Mouse (Mus musculus): ENCODE measurements around the gene 1700016K19Rik. TPM values are rescaled to one million over a fixed set of nuclear protein-coding genes. Genes with fewer than 3 reads are reported as not detected.

The 1700016K19Rik gene
- 1.5 and 1.9 TPM in 2 replicates for polyA plus RNA-seq (2015; fragmentation: Nextera tagmentation; extraction: Ambion mirVana)

GRCm38 (mm10) chr11:75999440-76000155, at the start of gene 1700016K19Rik:
TSS of gene 1700016K19Rik (plus strand) at chr11:75999912.
- H3K27ac ChIP-seq: no peak within 1 kb of the TSS
- H3K4me1 ChIP-seq: peaks cover 9% of the 10 kb centered on the region
- H3K4me3 ChIP-seq: peak within 1 kb of the TSS; percentile 55
- peak within 1 kb of the TSS; percentile 90 for H3K4me2 ChIP-seq
- WGBS: 13% methylated on average over 35 of the region's 36 CpGs
- no peaks in the 10 kb centered on the region for H3K9me3 ChIP-seq (replicated peaks)
- H3K36me3 ChIP-seq (ENCODE audit: poor library complexity, severe bottlenecking): no peaks in the 10 kb centered on the region
- peak within 1 kb of the TSS; percentile 59 for H3K9ac ChIP-seq
- ATAC-seq: peak; percentile 82
- peaks cover 14% of the 10 kb centered on the region for H3K27me3 ChIP-seq

GRCm38 (mm10) chr11:75950459-75950858, 49.3 kb upstream of the 1700016K19Rik start:
- no peak overlapping the region for H3K9ac ChIP-seq
- H3K9me3 ChIP-seq (replicated peaks): no peaks in the 10 kb centered on the region
- H3K4me3 ChIP-seq: no peak overlapping the region
- 89% methylated on average over 3 of the region's 3 CpGs for WGBS
- H3K4me2 ChIP-seq: no peak overlapping the region
- H3K27ac ChIP-seq: no peak overlapping the region
- no peak for ATAC-seq
- H3K27me3 ChIP-seq: no peaks in the 10 kb centered on the region
- H3K4me1 ChIP-seq: peaks cover 20% of the 10 kb centered on the region
- no peaks in the 10 kb centered on the region for H3K36me3 ChIP-seq (ENCODE audit: poor library complexity, severe bottlenecking)

GRCm38 (mm10) chr11:75951895-75952294, 47.8 kb upstream of the 1700016K19Rik start:
- WGBS: 83% methylated on average over 5 of the region's 5 CpGs

GRCm38 (mm10) chr11:75954896-75955295, 44.8 kb upstream of the 1700016K19Rik start:
- Histone ChIP-seq H3K27ac (no peak overlapping the region), H3K9me3 (replicated peaks) (no peaks in the 10 kb centered on the region), H3K9ac (no peak overlapping the region), H3K4me2 (no peak overlapping the region), H3K4me1 (no peaks in the 10 kb centered on the region), H3K36me3 (ENCODE audit: poor library complexity, severe bottlenecking) (no peaks in the 10 kb centered on the region), H3K4me3 (no peak overlapping the region), H3K27me3 (no peaks in the 10 kb centered on the region)
- ATAC-seq: no peak
- 91% methylated on average over 9 of the region's 9 CpGs for WGBS

More at GRCm38 (mm10) chr11:75951895-75952294, 47.8 kb upstream of the 1700016K19Rik start:
- Histone ChIP-seq H3K9ac (no peak overlapping the region), H3K27me3 (no peaks in the 10 kb centered on the region), H3K4me2 (no peak overlapping the region), H3K4me3 (no peak overlapping the region), H3K4me1 (peaks cover 7% of the 10 kb centered on the region; the same call in 1 of the 2 replicates), H3K36me3 (ENCODE audit: poor library complexity, severe bottlenecking) (no peaks in the 10 kb centered on the region), H3K9me3 (replicated peaks) (no peaks in the 10 kb centered on the region), H3K27ac (no peak overlapping the region)
- ATAC-seq: no peak

GRCm38 (mm10) chr11:75956651-75957050, 43.1 kb upstream of the 1700016K19Rik start:
- Histone ChIP-seq H3K27ac (no peak overlapping the region), H3K36me3 (ENCODE audit: poor library complexity, severe bottlenecking) (no peaks in the 10 kb centered on the region), H3K9ac (no peak overlapping the region), H3K4me2 (no peak overlapping the region), H3K27me3 (no peaks in the 10 kb centered on the region), H3K4me3 (no peak overlapping the region), H3K4me1 (no peaks in the 10 kb centered on the region), H3K9me3 (replicated peaks) (no peaks in the 10 kb centered on the region)
- WGBS: 85% methylated on average over 8 of the region's 8 CpGs
- no peak for ATAC-seq

- WGBS: 93% methylated on average over 17 of the region's 17 CpGs
- no peak overlapping the region for H3K4me2 ChIP-seq
- H3K27me3 ChIP-seq: no peaks in the 10 kb centered on the region
- H3K27ac ChIP-seq: no peak overlapping the region
- no peaks in the 10 kb centered on the region for H3K36me3 ChIP-seq (ENCODE audit: poor library complexity, severe bottlenecking)
- H3K4me3 ChIP-seq: no peak overlapping the region
- H3K9me3 ChIP-seq (replicated peaks): no peaks in the 10 kb centered on the region
- 0 out of 2 replicates have a peak, but pooled peaks cover 2% of the 10 kb centered on the region for H3K4me1 ChIP-seq
- H3K9ac ChIP-seq: no peak overlapping the region
- no peak for ATAC-seq
These were observed 42.4 kb upstream of the 1700016K19Rik start for GRCm38 (mm10) chr11:75957124-75957832.

- Histone ChIP-seq H3K4me3 (no peak overlapping the region), H3K27me3 (peaks cover 7% of the 10 kb centered on the region), H3K27ac (no peak overlapping the region), H3K4me1 (peaks cover 43% of the 10 kb centered on the region), H3K36me3 (ENCODE audit: poor library complexity, severe bottlenecking) (no peaks in the 10 kb centered on the region), H3K9ac (no peak overlapping the region), H3K9me3 (replicated peaks) (no peaks in the 10 kb centered on the region), H3K4me2 (no peak overlapping the region)
- 90% methylated on average over 7 of the region's 7 CpGs for WGBS
- ATAC-seq: no peak
These were observed 37.9 kb upstream of the 1700016K19Rik start for GRCm38 (mm10) chr11:75961782-75962181.

GRCm38 (mm10) chr11:75963730-75964475, 35.8 kb upstream of the 1700016K19Rik start:
- Histone ChIP-seq H3K9ac (no peak overlapping the region; the same call in 1 of the 2 replicates), H3K4me3 (no peak overlapping the region), H3K27ac (peak overlapping the region; percentile 57), H3K36me3 (ENCODE audit: poor library complexity, severe bottlenecking) (no peaks in the 10 kb centered on the region), H3K4me2 (peak overlapping the region; percentile 23), H3K9me3 (replicated peaks) (no peaks in the 10 kb centered on the region), H3K4me1 (peaks cover 50% of the 10 kb centered on the region), H3K27me3 (peaks cover 10% of the 10 kb centered on the region)
- WGBS: 10% methylated on average over 11 of the region's 11 CpGs
- peak; percentile 44; the same call in 1 of the 2 replicates for ATAC-seq

GRCm38 (mm10) chr11:75964476-75964730, 35.3 kb upstream of the 1700016K19Rik start:
- H3K36me3 ChIP-seq (ENCODE audit: poor library complexity, severe bottlenecking): no peaks in the 10 kb centered on the region
- no peak for ATAC-seq
- peak overlapping the region; percentile 23; the same call in 1 of the 2 replicates for H3K4me2 ChIP-seq
- WGBS: 12% methylated on average over 4 of the region's 4 CpGs
- H3K4me1 ChIP-seq: peaks cover 50% of the 10 kb centered on the region
- H3K27ac ChIP-seq: peak overlapping the region; percentile 49
- no peak overlapping the region for H3K4me3 ChIP-seq
- H3K27me3 ChIP-seq: peaks cover 10% of the 10 kb centered on the region
- no peak overlapping the region for H3K9ac ChIP-seq
- no peaks in the 10 kb centered on the region for H3K9me3 ChIP-seq (replicated peaks)

GRCm38 (mm10) chr11:75965674-75966400, 33.9 kb upstream of the 1700016K19Rik start:
- Histone ChIP-seq H3K4me1 (peaks cover 50% of the 10 kb centered on the region), H3K4me2 (peak overlapping the region; percentile 97), H3K27me3 (peaks cover 10% of the 10 kb centered on the region), H3K27ac (no peak overlapping the region), H3K9ac (peak overlapping the region; percentile 67), H3K36me3 (ENCODE audit: poor library complexity, severe bottlenecking) (no peaks in the 10 kb centered on the region), H3K9me3 (replicated peaks) (no peaks in the 10 kb centered on the region), H3K4me3 (peak overlapping the region; percentile 61)
- ATAC-seq: no peak
- WGBS: 5% methylated on average over 28 of the region's 28 CpGs

- Histone ChIP-seq H3K36me3 (ENCODE audit: poor library complexity, severe bottlenecking) (no peaks in the 10 kb centered on the region), H3K4me1 (peaks cover 50% of the 10 kb centered on the region), H3K27ac (no peak overlapping the region), H3K27me3 (peaks cover 10% of the 10 kb centered on the region), H3K9ac (peak overlapping the region; percentile 67), H3K9me3 (replicated peaks) (no peaks in the 10 kb centered on the region), H3K4me3 (peak overlapping the region; percentile 61), H3K4me2 (peak overlapping the region; percentile 97)
- under 1% methylated on average over 89 of the region's 90 CpGs for WGBS
- ATAC-seq: peak; percentile 62
These were observed 33.0 kb upstream of the 1700016K19Rik start for GRCm38 (mm10) chr11:75966401-75967372.

Data from forebrain, embryonic 13.5 days (tissue).